Mouse (Mus musculus) MEL-GATA-1-ER (cell line): ENCODE measurements around the gene Snx9.

Source experiments
- DNase-seq: peaks from one replicate; pipeline ENCODE4 v3.0.0-alpha.2; 2012; ENCODE audit warnings: low read depth; ENCODE audit errors: extremely low read depth

The Snx9 gene

GRCm38 (mm10) chr17:5841128-5841942, at the start of gene Snx9:
Snx9 (plus strand) TSS chr17:5841329.
- no peak for DNase-seq

DNA sequence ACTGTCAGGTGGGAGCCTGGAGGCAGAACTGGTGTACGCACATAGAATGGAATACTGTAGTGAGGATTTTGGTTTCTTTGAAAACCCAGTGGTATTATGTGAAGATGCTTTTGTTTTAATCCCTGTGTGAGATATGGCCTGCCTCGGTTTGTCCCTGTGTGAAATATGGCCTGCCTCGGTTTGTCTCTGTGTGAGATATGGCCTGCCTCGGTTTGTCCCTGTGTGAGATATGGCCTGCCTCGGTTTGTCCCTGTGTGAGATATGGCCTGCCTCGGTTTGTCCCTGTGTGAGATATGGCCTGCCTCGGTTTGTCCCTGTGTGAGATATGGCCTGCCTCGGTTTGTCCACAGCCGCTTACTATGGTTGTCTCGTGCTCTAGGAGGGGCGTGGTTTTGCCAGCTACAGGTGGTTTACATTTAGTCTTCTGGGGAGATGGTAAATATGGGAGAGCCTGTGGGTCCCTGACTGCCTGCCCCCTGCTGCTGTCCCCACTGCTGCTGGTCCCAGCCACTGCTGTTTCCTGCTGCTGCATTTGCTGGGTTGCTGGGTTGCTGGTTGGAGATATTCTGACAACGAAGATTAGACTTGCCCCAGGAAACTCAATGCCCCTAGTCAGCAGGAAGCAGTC, 48.9 kb upstream of the Snx9 start:
- DNase-seq: no peak

- DNase-seq: no peak
These were observed 47.5 kb upstream of the Snx9 start for GRCm38 (mm10) chr17:5793593-5793992.

DNA sequence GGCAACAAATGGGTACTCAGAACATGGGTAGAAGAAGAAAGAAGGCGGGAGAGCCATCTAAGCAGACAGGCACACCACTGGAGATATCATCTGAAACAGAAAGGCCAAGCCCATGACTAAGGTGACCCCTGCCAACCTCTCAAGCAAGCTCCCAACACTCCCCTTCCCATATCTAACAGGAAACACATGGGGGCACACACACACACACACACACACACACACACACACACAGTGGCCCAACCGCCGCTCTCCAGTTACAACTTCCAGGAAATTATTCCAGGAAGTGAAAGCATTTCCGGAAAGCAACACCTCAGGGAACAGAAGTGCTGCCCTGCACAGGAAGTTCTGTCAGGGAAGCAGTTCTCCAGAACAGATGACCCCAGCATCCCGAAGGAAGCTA, 46.9 kb upstream of the Snx9 start:
- no peak for DNase-seq

- no peak for DNase-seq
These were observed 45.8 kb upstream of the Snx9 start for GRCm38 (mm10) chr17:5795369-5795768.

- DNase-seq: peak; percentile 78
These were observed 45.3 kb upstream of the Snx9 start for GRCm38 (mm10) chr17:5795878-5796277.

DNA sequence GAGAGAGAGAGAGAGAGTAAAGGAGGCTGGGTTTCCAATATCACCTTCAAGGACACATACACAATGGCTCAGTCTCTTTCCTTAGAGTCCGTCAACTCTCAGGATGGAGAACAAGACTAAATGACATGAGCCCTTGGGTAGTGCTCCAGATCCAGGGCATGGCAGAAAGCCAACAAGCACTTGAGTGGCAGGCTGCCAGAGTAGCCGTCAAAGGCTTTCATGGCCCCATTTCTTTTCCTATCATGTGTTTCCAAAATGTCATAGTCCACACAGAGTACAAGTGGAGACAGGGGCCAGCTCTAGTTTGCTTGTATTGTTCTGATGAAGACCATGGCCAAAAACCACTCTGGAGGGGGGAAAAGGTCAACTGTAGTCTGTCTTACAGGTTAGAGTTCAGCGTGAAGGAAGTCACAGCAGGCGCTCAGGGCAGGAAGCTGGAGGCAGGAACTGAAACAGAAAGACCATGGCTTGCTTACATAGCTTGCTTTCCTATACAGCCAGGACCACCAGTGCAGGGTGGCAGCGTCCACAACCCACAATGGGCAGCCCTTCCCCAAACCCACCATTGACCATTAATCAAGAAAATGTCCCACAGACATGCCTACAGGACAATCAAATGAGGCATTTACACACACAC, 43.9 kb upstream of the Snx9 start:
- DNase-seq: no peak

DNA sequence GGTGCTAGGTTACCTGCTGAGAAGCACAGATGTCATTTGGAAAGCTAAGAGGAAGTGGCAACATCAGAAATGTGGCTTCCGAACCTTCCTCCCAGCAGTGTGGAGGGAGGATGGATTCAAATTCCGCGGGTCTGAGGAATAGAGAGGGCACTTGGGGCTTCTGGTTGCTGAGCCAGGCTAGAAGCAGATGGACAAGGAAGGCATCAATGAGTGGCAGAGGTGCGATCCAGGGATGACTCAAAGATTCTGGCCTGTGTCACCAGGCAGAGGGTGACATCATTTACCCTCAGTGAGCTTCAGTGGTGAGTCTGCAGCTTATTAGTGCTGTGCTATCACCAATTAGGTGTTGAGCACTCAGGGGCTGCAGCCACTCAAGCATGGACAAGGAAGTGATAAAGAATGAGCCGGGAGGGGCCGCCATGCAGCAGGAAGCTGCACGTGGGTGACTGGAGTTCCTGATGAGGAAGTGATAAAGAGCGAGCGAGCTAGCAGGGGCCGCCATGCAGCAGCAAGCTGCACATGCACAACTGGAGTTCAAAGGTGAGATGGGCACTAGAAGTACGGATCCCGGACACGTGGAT, 42.8 kb upstream of the Snx9 start:
- peak; percentile 79 for DNase-seq

- DNase-seq: no peak
These were observed 42.2 kb upstream of the Snx9 start for GRCm38 (mm10) chr17:5798900-5799299.

DNA sequence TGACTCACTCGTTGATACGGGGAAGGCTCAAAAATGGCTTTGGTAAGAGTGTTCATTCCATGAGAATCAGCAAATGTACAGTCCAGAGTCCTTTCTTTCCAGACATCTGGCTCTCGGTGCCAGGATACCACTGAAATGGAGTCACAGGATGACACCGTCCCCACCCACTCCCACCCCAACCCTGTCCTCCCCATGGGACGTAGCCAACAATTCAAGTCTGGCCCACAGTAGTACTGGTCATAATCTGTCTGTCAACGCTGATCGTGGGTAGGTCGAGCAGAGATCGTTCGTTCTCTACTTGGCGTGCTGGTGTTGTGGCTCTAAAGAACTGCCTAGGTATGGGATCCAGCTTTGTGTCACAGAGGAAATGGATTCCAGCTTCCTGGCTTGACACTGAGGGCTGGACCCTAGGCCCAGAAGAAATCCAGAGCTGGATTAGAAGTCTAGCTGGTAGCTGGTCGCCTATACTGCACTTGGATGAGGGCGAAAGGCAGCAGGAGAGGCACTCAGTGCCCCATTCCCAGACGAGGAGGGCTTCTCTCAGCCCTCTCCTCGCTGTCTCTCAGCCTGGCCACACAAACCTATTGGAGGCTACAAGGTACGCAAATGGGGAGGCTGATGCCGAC, 41.6 kb upstream of the Snx9 start:
- no peak for DNase-seq

DNA sequence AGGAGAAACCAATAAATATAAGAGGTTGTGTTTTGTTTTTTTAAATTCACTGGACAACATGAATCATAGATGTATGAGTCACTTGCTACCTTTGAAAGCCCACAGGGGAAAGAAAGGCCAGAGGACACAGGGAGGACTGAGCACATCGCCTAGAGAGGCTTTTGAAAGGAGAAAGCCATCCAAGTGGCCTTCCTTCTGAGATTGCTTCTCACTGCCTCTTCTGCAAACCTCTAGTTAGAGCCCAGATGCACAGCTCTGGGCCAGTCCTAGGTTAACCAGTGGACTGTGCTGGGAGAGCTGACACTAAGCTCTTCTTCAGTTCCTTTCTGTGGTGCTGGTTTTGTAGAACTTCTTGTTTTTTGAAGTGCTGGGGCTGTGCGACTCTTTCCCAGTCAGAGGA, 40.9 kb upstream of the Snx9 start:
- no peak for DNase-seq

DNA sequence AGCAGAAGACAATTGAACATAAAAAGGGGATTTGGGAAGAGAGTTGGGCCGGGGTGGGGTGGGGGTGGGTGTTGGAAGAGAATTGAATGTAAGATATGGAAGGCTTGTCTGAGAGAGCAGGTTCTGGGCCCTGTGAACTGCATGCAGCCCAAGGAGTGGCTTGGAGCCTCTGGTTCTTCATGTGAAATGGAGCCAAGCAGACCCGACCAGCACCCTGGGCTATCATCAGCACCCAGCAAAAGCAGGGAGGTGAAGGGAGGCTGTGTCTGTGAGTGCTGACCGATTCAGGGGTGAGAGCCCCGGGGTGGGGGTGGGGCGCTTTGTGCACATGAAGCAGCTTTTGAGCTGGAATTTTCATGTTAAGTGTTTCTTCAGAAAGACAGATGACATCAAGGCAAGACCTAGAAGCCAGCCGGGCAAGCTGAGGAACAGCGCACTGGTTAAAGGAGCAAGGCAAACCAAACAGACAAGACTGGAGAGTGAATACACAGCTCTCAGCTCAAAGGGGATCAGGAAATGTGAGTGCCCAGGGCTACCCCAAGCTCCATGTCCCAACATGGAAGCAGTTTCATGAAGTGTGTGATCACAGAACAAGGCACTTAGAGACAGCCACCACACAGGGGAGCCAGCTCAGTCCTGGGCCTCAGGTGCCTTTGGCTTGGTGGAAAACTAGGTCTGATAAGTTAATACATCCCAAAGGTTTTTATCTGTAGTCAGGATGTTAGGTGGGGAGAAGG, 40.1 kb upstream of the Snx9 start:
- DNase-seq: no peak

- DNase-seq: no peak
These were observed 39.1 kb upstream of the Snx9 start for GRCm38 (mm10) chr17:5801761-5802655.

DNA sequence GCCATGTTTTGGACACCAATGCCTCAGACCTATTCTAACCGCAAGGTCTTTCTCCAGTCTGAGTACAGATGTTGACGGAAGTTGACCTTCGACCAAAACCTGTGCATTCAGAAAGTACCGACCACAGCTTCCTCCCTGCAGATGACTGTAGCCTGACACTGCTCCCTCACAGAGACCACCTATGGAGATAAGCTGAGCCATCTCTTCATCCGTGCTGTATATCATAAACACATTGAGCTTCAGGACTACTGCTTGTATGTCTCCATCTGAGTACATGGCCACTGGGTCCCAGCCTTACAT, 38.5 kb upstream of the Snx9 start:
- no peak for DNase-seq

- DNase-seq: no peak
These were observed 37.7 kb upstream of the Snx9 start for GRCm38 (mm10) chr17:5803229-5804012.

- no peak for DNase-seq
These were observed 36.6 kb upstream of the Snx9 start for GRCm38 (mm10) chr17:5804370-5805150.

DNA sequence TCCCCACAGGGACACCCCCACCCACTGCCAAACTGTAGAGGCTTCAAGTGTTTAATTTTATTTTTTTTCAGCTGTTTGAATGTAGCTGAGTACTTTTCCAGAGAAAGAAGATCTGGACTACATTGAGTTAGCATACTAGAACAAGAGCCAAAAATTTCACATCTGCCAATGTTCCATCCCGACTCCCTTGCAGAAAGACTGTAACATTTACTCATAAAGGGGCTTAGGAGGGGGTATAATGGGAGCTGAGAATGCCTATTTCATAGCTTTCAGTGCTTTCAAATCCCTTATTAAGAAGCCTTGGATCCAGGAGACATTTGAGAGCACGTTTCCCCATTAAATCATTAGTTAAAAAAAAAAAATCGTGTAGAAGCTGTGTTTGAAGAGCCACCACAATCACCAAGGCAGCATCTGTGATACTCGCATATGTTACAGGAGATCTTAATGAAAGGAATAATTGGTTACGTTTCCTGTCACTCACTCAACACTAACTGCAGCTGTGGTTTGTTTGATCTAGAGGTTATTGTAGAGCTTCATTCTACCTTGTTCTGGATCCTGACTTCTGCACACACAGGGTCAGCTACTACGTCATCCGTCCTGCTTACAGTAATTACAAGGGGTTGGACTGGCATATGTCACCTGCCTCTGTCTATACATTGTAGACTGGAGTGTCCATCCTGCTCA, 35.8 kb upstream of the Snx9 start:
- DNase-seq: no peak

- no peak for DNase-seq
These were observed 35.2 kb upstream of the Snx9 start for GRCm38 (mm10) chr17:5805935-5806334.
